Mouse (Mus musculus): Measurements from ENCODE around the gene Nr4a3.

Gene Nr4a3

DNA sequence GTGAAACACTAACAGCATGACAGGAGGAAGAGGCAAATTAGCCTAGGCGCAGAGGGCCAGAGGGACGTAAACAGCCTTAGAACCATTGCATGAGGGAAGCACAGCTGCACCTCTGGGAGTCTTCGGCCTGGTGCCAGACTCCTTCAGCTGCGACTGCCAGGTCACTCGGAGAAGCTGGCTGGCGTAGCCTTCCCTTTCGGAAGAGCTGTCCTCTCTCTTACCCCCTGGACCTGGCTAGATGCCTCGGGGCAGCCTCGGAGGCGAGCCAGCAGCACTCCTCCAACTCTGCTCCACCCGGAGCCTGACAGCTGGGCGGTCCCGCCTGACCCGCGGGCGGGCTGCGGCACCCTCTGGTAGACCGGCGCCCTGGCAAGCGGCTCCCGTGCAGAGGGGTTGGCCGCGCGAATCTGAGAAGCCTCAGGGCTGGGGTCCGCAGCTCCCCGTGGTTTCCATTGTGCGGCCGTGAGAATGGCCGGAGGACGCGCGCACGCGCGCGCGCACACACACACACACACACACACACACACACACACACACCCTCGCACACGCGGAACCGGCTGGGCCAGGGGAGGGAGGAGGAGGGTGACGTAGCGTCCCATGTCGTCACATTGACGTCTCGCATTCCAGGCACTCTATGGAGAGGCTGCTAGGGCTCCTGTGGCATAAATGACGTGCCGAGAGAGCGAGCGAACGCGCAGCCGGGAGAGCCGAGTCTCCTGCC lies at the start of gene Nr4a3:
Gene Nr4a3, plus strand, starts transcription at position 663 of the 721 bp plus-strand sequence.
- DNase-seq (ENCODE audit: extremely low read depth, low read depth, low spot score), result no peak

DNA sequence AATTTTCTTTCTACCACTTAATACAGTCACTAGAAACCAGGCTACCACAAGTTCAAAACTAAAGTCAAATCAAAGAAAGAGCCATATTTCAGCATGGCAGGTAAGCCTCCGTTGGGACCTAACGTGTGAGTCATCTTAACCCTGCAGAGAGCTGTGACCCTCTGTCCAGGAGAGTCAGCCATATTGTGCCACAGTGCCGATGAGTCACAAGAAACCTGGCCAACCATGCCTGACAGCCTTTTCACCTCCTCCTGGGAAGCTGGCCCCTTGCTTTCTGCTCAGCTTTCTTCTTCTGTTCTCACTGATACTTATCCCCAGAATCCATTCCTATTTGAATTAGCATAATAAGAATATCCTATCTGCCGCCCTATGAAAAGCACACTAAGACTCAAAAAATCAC lies 42.0 kb upstream of the Nr4a3 start:
- no peak for DNase-seq (ENCODE audit: extremely low read depth, low read depth, low spot score)

DNA sequence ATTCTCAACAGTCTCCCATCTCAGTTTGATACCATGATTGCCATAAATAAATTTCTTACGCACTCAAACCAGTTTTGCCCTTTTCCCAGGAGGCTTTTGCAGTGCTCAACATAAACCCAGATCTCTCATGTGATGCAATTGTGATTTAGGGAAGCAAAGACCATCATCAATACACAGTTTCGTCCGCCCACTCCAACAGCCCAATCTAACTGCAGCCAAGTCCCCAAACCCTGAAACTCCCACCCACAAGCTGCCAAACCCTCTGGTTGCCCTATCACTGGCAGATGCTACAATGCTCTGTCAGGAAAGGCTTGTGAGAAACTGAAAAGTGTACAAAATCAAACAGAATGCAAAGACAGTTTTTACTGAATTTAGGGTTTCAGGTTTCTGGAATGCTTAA lies 41.5 kb upstream of the Nr4a3 start:
- DNase-seq (ENCODE audit: extremely low read depth, low read depth, low spot score), result no peak

DNA sequence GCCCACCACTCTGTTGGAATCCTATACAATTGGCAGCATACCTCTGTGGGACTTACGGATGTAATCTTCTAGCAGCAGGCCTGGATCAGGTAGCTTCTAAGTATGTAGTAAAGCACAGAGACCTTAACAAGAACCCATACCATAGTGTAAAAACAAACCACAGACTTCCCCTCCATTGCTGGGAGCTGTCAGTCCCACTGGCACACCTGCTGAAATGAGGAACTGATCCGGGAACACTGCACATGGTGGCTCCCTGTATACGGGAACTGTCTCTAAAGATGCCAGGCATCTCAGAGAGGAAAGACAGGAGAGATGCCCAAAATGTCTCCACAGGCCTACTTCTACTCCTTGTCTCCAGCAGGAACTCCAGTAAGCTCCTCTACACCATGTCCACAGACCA lies 38.6 kb upstream of the Nr4a3 start:
- DNase-seq (ENCODE audit: extremely low read depth, low read depth, low spot score), result no peak

DNA sequence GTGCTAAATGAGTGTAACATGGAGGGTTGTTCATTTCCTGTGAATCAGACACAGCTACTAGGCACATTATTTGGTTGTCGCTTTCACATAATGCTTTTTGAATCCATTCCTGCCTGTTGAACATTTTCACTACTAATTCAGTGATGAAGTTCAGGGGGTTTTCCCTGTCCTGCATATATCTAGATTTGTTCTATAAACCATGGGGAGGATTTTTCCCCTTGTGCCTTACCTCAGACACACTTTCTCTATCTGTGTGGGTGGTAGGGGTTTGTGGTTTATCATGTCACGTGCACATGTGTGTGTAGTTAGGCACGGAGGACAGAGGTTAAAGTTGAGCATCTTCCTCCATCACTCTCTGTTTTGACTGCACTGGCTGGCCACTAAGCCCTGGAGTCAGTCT lies 32.7 kb upstream of the Nr4a3 start:
- DNase-seq (ENCODE audit: extremely low read depth, low read depth, low spot score), result no peak

DNA sequence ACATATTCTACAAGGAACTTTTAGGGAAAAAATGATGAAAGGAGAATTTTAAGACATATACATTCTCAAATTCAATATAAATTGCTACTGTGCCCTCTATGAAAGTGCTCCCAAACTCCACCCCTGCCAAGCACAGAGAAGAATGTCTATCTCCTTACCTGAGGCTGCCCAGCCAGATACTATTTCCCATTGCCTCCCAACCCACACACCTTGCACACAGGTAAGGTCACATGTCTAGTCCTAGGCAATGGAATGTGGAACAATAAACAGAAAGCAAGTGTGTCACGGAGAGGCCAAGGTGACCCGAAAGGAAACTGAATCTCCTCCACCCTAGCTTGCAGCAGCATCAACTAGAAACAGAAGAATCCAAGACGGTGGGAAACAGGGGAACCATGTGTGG lies 22.0 kb upstream of the Nr4a3 start:
- no peak for DNase-seq (ENCODE audit: extremely low read depth, low read depth, low spot score)

DNA sequence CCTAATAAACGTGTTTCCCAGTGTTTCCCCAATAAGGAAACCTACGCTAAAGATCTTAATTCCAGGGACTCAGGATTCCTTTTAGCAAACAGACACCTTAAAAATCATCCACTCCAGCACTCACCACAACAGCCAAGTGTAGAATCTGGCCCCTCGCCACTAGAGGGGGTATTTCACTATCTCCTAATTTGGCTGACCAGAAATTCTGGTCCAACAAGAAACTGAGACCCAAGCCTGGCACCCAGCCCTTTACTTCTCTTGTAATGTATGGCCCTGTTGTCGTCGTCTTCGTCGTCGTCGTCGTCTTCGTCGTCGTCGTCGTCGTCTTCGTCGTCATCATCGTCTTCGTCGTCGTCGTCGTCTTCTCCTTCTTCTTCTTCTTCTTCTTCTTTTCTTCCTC lies 15.3 kb upstream of the Nr4a3 start:
- no peak for DNase-seq (ENCODE audit: extremely low read depth, low read depth, low spot score)

DNA sequence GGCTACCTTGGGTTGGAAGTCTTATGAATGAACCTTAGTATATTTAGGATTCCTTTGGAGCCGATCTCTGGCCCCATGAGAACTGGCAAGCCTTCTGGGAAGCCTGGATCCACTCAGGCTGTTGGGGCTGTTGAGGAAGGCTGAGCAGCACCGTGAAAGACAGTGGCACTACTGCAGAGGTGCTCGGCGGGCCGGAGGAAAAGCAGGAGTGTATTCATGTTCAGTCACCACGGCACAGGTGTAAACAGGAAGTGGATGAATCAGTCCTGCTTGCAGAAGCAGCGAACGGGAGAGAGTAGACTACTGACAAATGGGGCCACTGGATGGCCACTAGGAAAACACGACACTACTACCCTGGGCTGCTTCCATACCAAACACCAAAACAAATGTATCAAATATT lies 10.7 kb upstream of the Nr4a3 start:
- no peak for DNase-seq (ENCODE audit: extremely low read depth, low read depth, low spot score)

DNA sequence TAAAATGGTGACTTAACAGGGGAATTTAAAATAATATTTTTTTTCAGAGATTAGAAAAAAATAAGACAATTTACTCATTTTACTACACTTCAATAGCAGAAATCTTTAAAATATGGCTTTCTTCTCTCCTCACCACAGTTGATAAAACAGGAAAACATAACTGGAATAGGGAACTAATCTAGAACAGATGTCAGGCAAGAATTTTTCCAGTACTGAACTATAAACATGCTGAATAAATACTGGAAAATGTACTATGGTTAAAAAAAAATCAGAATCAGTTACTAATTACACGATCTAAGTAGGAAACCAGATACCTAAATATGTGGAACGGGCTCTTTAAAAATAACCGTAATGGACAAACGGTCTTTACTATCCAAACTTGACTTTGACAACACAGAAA lies 7.3 kb upstream of the Nr4a3 start:
- DNase-seq (ENCODE audit: extremely low read depth, low read depth, low spot score), result no peak

DNA sequence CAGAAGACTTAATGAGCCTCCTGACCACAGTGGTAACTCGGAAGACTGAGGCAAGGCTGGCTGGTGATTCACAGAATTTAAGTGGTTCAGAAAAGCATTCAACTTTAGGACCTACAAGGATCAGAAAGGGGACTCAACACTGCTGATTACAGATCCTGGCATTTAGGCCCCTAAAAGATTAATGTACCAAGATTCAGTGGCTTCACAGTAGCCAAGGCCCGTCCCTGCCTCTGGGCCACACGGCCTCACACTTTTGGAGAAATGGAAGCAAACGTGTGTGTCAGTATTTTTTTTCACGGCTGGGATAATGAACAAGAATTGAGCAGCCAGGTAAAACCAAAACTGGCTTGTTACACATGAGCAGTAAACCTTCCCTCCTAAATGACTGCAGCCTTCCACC lies 6.1 kb upstream of the Nr4a3 start:
- DNase-seq (ENCODE audit: extremely low read depth, low read depth, low spot score), result no peak

DNA sequence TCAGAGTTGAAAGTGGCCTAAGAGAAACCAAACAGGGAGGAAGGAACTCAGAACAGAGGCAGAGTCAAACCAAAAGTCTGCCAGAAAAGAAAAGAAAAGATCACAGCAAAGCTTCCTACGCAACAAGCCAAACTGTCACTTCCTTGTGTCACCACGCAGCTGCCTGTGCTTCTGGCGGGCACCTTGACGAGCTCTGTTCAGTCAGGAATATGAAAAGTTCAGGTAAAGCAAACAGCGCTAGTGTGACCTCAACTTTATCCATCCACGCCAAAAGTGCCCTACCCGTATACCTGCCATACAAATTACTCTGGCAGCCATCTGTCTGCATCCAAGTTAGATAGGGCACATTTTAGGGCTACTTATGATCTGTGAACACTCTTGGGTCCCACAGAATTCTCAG lies 5.2 kb upstream of the Nr4a3 start:
- DNase-seq (ENCODE audit: extremely low read depth, low read depth, low spot score), result no peak

DNA sequence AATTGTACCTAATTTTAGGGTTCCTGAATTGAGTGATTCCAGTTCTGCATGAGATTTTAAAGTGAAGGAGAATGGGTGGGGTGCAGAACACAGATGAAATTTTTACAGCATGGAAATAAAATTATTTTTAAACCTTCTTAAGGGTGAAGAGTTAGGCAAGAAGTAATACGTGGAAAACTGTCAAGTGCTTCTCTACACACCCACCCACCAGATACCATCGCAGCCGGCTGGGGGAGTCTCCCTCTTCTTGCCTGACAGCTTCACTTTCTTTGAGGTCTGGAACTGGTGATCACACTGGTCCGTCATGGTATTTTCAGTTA lies 2.5 kb upstream of the Nr4a3 start:
- no peak for DNase-seq (ENCODE audit: extremely low read depth, low read depth, low spot score)

DNA sequence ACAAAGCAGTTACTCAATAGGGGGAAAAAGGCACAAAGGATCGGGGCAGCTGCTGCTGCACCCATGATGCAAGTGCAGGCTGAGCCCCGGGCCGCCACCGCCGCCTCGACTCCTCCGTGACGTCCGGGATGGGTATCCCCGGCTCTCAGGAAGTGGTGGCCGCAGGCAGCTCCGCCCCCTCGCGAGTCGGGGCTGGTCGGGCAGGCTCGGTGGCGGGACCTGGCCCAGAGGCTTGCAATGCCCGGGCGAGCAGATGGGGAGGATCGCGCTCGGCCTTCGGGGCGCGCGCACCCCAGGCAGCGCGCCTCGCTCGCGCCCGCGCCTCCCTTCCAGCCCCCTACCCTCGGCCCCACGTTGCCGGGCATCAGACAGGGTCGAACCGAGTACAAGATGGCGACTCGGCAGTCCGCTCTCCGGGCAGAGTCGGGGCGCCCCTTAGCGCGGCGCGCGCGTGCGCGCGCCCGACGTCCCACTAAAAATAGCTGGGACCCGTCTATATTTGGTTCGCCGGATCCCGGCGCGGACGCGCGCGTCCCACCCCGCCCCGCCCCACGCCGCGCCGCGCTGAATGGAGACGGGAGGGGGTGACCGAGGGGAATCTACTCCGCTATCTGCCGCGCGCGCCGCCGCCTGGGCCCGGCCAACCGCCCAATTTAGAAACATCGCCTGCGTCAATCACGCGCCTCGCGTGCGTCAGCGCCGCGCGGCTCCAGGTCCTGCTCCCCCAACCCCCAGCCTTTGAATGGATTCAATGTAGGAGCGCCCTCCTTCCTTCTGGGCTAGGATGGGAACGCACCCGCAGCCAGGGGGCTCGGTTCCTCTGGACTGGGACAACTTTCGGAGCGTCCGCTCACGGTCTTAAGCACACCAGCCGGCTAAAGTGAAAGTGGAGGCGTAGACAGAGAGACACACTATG lies 1.9 kb upstream of the Nr4a3 start:
- DNase-seq (ENCODE audit: extremely low read depth, low read depth, low spot score), result no peak

DNA sequence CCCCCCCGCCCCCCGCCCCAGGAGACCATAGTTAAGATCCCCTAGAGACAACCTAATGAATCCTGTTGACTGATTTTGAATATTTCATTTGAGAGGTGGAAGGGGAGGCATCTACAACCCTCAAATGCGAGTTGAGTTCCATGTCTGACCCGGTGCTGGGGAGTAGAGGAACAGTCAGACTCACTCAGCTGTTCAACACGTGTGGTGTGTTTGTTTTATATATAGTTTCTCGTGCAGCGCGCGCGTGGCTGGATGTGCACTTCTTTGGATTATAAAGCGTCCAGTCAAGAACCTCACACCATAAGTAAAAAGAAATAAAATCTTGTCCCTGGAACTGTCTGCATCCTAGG lies 837 bp upstream of the Nr4a3 start:
- DNase-seq (ENCODE audit: extremely low read depth, low read depth, low spot score), result no peak

DNA sequence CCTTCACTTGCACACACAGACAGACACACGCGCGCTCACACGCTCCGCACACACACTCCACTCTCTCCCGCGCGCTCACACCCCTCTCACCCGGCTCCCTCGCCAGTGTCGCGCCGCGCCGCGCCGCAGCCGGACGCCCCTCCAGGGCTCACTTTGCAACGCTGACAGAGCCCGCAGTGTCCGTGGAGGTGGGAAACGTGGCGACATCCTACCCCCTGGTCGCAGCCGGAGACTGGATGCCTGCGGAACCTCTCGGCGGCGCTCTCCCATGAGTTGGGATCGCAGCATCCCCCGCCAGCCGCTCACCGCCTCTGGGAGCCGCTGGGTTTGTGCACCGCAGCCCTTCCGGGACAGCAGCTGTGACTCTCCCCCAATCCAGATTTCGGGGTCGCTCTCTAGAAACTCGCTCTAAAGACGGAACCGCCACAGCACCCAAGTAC lies 348 bp downstream of the Nr4a3 start:
- no peak for DNase-seq (ENCODE audit: extremely low read depth, low read depth, low spot score)

DNA sequence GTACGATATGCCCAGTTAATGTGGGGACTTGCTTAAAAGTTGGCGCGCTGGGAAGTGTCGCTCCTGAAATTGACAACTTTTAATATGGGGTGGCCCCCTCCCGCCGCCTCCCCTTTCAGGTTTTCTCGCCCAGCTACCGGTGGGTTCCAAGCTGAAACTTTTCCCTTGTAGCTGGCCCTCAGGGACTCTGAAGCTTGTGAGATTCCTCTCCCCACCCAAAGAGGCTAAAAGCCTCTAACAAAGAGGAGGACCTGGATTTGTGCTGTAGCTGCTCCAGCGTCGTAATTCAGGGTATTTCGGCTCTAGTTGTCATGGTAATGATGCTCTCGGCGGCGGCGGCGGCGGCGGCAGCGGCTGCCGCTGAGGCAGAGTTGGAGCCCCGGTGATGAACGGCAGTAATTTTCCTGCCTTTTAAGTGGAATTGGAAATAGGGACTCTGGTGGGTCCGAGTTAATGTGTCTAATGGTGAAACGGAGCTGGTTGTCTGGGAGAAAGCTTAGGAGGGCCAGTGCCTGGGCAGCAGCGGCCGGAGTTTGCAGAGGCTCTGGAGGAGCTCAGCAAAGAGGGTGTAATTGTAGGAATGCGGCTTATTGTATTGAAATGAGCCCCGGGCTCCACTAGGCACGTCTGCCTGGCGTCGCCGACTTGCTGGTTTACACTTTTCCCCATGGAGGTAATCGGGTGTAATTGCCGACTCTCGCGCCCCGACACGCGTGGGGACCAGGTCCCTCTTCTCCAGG lies 938 bp downstream of the Nr4a3 start:
- DNase-seq (ENCODE audit: extremely low read depth, low read depth, low spot score), result no peak

DNA sequence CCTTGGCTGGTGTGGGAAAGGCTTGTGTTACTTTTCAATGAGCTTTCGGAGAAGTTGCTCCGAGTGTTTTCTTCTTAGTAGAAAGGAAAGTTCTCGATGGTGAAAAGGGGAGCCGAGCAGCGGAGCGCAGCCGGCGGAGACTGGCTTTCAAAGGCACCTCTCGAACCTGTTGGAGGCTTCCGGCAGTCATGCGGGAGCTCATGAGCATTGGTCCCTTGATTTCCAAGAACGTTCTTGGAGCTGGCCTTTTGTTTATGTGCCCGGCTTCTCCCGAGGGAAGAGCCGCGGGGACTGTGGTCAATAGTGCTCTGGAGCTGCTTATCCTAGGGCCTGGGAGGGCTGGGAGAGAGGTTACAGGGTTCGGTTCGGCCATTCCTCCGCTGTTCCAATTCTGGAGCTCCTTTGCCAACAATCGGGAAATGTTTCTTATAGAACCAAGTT lies 1.5 kb downstream of the Nr4a3 start:
- DNase-seq (ENCODE audit: extremely low read depth, low read depth, low spot score), result no peak

DNA sequence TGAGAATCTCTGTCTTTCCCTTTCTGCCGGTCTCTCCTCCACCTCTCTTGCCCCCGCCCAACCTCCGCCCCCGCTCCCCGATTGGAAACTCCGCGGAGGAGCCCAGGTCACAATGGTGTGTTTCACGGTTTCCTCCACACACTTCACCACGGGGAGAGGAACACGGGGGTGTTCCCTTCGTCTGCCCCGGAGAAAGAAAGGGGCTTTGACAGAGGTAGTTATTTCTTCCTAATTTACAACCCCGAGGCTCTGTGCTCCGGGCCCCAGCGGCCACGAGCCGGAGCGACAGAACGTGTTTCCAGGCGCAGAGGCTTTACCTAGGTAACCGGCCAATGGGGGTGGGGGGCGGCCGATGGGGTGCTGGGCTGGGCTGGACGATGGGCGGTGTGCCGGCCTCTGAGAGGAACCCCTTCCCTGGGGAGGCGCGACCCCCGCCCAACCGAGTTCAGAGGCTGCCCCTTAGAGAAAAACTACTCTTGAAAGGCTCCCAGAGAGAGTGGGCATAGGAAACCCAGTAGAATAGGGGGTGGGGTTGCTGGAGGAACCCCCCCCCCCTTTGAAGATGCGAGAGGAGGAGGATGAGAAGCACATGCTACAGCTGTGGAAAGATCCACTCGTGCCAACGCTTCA lies 2.3 kb downstream of the Nr4a3 start:
- no peak for DNase-seq (ENCODE audit: extremely low read depth, low read depth, low spot score)

DNA sequence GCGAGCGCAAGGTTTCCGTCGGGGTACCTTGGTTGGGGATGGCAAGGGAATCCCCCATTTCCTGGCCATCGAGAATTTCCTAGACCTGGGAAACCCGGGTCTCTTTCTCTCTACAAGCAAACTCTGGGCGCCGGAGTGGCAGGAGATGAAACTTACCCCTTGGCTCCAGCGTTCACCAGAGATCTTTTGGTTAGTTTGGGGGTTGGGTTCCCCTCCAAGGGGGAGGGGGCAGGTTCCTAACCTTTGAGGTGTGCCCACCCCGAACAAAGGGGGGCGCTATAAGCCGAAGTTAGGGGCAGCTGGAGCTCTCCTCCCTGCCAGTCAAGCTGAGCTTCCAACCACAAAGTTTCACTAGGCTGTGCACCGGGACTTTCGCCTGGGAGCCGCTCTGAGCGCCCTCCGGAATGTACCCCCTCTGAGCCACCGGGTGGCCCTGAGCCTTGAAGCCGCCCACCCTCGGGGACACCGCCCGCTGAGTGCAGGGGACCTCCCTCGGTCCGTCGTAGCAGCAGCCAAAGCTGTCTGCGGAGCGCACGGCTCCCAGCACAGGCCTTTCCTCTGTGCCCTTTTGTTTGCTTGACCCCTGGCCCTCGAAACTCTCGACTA lies 2.9 kb downstream of the Nr4a3 start:
- no peak for DNase-seq (ENCODE audit: extremely low read depth, low read depth, low spot score)

DNA sequence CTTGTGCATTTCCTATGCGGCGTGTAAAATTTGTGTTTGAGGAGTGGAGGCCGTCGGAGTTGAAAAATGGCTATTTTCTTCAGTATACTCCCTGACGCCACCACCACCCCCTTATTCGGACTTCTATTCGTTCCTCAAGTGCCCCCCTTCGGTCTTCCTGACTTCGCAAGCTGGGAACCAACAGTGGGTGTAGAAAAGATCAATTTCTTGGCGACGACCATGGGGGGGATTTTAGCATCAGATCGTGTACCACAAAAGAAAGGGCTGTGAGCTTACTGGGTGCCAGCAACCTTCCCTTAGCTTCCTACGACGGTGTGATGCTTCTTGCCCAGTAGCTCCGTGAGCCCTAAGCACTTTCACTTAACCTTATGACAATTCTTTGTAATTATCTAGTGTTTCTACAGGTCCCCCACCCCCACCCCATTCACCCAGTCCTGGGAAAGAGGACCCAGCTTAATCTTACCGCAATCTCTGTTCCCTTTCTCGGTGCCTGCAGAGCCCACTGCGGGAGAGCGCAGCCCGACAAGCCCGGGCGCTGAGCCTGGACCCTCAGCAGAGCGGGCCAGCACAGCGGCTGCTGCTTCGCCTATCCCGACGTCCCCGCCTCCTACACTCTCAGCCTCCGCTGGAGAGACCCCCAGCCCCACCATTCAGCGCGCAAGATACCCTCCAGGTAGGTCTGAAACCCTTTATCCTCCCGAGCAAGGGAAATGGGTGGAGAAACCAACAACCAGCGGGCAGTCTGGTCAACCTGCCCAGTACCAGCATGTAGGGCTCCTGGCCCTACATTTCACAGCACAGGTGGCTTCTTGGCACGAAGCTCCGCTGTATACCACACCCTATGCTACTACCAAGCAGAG lies 3.7 kb downstream of the Nr4a3 start:
- DNase-seq (ENCODE audit: extremely low read depth, low read depth, low spot score), result no peak

All from fat pad, adult 2 months (tissue).